Mouse (Mus musculus) embryo, embryonic 11.5 days (tissue): ENCODE data around the gene Eaf2.

Source experiments
- DNase-seq: peaks from one replicate; pipeline ENCODE4 v3.0.0-alpha.2; 2012; ENCODE audit warnings: low read depth, low spot score

Eaf2 gene

DNA sequence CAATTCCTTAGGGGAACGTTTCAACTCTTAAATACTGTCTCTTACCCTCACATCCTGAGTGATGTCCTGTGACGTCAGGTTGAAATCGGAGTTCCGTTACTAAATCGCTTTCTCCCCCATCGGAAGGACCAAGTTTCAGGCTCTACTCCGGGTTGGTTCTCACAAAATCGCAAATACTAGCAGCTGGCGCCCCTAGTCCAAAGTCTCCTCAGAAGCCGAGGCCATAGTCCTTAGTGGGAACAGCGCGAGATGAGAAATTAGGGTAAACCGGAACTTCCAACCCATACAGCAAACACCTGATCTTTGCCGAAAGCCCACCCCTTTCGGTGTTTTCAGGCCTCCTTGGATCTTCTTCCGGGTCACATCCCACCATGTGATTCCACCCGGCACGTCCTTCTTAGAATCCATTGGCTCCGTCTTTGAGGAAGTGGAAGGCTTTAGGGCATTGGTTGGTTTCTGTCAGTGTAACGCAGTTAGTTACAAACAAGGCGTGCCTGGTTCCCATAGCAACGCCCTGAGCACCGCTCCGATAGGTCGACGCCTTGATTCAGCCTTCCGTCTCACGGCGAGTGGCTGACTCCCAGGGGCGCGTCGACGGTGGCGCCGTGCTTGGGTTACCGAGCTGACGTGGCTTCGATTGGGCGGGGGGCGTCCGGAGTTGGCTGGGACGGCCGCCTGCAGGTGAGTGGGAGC, at the start of gene Eaf2, which contains the start of gene Golgb1:
Gene Eaf2 (minus strand): TSS at position 421 of the 693 bp plus-strand sequence.
Gene Golgb1 (plus strand): TSS at position 558 of the 693 bp plus-strand sequence.
- peak; percentile 98 for DNase-seq

DNA sequence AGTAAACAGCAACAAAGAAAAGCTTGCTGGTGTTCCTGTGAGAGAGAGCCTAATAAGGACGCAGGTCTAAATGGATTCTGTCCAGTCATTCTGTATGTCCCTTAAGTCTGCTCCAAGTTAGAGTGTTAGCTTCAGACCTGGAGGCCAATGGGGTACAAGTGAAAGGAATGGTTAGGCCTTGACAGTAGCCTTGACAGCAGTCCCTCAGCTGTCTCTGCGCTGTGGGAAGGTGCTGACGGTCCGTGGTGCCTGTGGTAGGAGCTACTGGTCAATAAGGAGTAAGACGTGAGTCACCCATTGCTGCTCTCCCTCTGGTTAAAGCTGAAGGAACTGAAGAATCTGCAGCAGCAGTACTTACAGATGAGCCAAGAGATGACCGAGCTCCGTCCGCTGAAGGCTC, 49.5 kb upstream of the Eaf2 start:
- no peak for DNase-seq

DNA sequence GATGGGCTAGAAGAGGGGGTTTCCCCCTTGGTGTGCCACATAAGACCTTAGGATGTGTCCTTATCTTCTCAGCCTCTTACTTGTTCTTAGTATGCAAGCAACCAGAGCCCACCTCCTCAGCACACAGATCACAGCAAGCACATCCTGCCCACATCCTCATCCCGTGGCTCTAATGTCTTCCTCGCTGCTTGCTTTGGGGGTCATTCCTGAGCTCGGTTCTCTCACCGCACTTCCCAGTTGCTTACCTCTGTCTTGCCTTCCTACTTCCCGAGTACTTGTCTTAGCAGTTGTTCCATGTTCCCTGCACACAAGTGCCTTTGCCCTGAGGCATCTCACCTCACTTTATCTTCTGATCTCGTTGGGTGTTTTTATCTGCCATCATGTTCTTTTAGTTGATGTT, 47.2 kb upstream of the Eaf2 start:
- DNase-seq, result no peak

DNA sequence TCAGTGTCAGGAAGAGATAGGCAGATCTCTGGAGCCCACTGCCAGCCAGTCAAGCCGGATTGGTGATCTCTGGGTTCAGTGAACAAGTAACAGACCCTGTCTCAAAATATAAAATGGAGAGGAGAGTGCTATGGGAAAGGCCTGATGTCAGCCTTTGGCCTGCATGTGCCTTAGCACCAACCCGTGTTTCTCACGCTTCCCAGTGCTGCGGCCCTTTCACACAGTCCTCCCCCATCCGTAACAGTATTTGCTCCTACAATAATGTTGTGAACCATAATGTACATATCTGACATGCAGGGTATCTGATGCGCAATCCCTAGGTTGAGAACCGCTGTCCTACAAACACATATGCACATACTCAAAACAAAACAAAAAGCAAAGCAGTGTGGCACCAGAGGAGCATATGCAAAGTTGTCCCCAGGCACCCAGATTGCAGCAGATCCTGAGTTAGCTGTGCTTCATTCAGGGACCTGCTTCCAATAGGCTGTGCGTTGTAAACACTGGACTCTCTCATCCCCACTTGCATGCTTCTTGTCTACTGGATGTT, 46.3 kb upstream of the Eaf2 start:
- DNase-seq, result no peak

DNA sequence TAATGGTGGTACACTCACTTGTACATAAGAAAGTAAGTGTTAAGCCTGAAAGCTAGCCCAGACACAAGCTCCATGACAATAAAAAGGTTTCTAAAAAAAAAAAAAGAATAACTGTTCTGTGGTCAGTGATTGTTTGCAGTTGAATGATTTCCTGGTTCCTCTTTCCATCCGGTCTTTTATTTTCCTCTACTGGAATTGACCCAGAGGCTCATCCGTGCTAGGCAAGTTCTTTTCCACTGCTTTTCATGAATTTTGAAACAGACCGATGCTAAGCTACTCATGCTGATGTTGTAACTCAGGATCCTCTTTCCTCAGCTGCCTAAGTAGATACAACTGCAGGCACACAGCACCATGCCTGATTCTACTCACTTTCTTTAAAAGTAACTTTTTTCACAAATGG, 45.6 kb upstream of the Eaf2 start:
- no peak for DNase-seq

DNA sequence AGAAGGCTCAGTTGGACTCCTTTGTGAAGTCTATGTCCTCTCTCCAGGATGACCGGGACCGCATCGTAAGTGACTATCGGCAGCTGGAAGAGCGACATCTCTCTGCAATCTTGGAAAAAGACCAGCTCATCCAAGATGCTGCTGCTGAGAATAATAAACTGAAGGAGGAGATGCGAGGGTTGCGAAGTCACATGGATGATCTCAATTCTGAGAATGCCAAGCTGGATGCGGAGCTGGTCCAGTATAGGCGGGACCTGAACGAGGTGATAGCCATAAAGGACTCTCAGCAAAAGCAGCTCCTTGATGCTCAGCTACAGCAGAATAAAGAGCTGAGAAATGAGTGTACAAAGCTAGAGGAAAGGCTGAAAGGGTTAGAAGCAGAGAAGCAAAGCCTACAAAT, 43.7 kb upstream of the Eaf2 start:
- DNase-seq, result no peak

DNA sequence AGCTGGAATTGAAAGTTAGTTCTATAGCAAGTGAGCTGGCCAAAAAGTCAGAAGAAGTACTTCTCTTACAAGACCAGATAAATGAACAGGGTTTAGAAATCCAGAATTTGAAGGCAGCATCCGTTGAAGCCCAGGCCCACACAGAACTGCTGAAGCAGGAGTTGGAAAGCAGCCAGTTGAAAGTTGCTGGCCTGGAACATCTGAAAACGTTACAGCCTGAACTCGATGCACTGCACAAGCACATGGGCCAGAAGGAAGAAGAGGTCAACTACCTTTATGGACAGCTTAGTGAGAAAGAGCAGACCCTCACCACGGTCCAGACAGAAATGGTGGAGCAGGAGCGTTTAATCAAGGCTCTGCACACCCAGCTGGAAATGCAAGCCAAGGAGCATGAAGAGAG, 39.4 kb upstream of the Eaf2 start:
- no peak for DNase-seq

DNA sequence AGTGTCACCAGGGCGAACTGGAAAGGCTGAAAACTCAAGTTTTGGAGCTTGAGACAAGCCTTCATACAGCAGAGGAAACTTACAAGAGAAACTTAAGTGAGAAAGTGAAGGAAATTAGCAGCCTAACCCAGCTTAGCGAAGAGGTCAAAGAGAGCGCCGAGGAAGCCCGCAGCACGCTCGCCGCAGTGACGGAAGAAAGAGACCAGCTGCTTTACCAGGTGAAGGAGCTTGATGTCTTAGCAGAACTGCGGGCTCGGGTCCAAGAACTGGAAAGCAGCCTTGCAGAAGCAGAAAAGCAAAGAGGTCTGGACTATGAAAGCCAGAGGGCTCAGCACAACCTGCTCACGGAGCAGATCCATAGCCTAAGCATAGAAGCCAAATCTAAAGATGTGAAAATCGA, 37.5 kb upstream of the Eaf2 start:
- no peak for DNase-seq

DNA sequence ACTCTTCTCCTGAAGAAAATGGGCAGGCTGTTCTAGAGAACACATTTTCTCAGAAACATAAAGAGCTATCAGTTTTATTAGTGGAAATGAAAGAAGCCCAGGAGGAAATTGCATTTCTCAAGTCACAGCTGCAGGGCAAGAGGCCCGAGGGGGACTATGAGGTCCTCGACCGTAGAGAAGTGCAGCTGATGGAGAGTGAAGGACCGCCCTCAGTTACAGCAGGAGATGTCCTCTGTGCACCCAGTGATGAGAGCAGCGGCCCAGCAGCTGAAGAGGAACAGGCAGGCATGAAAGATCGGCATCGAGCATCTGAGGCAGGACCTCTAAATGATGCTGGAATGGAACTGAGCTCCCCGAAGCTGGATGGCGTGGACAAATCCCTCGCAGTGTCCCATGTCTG, 37.1 kb upstream of the Eaf2 start:
- no peak for DNase-seq

DNA sequence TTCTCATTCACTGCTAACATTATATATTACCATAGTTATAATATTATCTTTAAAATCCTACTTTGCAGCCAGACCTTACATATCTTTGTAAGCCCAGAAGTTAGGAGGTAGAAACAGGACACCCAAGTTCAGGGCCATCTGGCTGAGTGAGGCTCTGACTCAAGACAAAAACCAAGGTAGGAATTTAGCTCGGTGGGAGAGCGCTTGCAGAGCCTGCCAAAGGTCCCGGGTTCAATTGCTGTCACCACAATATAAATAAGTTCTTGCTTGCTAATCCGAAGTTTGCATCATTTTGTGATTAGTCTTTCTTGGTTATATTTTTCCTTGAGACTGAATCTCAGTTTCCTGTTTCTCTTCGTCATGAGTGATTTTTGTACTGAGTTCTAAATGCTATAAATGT, 28.4 kb upstream of the Eaf2 start:
- DNase-seq, result no peak

DNA sequence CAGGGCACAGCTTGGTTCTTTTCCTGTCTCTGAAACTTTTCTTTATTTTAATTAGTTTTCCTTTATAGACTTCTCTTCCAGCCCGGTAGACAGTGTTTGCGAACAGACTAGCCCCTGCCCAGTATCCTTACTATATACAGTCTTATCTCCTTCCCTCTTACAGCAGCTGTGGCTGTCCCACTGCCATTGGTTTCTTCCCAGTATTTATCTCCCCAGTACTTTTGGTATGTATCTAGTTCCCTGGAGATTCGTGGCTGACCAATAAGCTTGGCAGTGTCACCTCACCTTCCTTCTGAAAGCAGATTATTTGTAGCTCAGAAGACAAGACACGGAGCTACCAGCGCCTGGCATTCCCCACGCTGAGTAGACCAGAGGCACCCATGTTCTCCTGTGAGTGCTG, 21.9 kb upstream of the Eaf2 start:
- no peak for DNase-seq

DNA sequence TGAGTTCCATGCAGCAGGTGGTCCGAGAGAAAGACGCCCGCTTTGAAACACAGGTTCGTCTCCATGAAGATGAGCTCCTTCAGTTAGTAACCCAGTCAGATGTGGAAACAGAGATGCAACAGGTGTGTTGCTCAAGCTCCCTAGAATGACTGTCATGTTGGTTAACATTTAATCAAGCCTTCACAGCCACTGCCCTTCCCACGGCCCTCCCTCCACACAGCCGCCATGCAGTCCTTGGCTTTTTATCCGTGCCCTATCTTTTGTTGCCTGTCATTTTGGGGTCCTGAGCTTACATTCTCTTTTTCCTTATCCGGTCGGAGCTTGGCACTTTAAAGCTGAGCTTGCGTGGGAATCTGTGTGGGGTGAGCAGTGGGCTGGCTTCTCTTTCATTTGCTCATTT, 18.5 kb upstream of the Eaf2 start:
- no peak for DNase-seq

DNA sequence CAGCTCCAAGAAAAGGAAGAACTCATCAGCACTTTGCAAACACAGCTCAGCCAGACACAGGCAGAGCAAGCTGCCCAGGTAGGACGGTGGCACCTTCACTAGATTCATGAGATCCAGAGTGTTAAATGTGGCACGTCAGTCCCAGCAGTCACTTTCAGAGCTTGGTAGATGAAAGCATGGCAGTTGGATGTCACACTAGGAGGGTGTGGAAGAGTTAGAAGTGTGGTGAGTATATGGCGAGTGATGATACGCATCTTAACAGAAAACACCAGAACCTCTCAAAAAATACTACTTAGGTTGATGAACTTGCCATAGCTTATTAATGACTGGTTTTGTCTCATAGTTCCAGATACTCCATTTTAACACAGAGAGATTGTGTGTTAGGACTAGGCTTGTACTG, 16.6 kb upstream of the Eaf2 start:
- DNase-seq, result no peak

DNA sequence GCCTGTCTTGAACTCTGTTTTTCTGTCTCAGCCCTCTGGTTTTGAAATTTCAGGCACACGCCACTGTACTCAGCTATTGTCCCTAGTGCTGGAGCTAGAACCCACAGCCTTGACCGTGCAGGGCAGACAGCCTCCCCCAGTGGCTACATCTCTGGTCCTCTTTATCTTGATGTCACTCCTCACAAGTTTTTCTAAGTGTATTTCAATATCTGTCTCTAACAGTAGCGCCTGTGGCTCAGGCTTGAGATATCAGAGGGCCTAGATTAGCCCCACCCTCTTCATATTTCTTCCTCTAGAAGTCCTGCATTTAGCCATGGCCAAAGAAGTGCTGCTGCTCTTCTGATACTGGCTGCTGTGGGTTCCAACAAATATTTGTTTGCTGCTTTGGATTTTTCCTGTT, 15.8 kb upstream of the Eaf2 start:
- DNase-seq, result no peak

DNA sequence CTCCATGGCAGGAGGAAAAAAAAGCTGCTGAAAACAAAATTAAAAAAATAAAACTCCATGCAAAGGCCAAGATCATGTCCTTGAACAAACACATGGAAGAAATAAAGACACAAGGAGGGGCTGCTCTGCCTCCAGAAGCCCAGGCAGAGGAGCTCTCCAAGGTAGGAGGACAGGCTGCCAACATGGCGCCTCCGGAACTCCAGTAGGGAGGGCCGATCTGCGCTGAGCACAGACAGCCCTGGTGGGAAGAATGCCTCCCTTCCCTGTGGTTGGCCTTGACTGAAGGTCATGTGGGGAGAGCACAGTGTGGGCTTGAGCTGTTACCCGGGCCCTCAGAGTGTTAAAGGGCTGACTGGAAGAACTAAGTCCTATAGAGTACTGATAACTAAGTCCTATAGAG, 12.7 kb upstream of the Eaf2 start:
- DNase-seq, result no peak

DNA sequence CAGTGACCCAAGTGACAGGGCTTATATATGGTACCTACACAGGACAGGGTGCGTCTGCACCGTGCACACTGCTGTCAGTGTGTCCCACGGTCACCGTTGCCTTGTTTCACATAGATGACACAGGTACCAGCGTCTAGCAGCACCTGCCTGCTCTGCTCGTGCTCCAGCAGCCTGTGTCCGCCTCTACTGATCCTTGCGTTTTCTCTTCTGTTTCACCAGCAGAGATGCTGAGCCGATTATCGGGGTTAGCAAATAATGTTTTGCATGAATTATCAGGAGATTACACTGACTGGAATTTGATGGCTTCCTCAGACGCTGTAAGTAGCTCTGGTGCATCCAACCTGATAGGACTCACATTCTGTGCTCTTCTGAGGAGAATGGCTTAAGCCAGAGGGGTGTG, 11.1 kb upstream of the Eaf2 start:
- no peak for DNase-seq

DNA sequence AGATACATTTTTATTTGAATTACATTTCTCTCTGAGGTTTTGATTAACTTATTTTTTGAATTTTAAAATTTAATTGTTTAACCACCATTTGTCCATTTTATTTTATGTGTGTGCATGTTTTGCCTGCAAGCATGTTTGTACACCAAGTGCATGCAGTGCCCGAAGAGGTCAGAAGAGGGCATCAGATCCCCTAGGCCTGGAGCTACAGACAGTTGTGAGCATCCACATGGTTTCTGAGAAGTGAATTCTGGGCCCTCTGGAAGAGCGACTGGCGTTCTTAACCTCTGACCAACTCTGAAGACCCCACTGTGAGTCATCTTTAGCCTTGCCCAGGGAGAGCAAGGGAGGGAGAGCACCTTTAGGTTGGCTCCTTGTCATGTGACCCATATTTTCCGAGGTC, 10.1 kb upstream of the Eaf2 start:
- DNase-seq, result no peak

DNA sequence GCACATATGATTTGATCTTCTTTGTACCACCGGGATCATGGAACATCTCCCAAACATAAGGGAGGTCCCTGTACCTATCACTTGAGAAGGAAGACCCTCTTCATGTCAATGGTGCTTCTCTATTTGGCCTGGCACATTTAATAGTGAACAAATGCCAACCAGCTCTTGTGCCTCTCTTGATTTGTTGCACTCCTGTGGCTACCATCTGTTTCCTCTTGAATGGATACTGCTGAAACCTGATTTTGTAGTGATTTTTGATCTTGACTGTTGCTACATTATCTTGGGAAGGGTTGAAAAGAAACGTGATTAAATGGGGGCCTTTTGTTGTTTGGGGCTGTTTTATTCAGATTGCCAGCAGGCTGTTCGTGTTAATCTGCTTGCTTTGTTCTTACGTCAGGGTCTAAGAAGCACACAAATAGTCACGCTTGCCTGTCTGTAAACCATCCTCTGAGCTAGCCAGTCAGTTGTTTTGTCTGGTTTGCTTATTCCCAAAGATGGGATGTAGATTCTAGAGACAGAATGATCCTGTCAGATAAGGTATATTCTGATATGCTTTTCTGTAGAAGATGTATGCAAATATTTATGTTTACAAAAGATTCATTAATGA, 8.0 kb upstream of the Eaf2 start:
- DNase-seq, result no peak

DNA sequence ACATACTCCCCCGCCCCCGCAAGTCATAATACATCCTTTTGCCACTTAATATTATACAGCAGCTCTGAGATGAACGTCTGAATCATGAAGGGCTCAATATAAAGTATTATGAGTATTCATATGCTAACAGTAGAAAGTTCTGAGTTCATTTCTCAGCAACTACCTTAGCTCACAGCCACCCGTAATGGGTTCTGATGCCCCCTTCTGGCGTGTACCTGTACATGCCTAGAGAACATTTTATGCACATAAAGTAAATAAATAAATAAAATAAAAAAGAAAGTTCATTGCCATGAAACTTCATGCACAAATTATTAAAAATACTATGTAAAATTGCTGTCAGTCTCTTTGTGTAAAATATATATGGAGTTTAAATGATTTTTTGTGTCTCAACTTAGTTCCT, 2.5 kb upstream of the Eaf2 start:
- no peak for DNase-seq

DNA sequence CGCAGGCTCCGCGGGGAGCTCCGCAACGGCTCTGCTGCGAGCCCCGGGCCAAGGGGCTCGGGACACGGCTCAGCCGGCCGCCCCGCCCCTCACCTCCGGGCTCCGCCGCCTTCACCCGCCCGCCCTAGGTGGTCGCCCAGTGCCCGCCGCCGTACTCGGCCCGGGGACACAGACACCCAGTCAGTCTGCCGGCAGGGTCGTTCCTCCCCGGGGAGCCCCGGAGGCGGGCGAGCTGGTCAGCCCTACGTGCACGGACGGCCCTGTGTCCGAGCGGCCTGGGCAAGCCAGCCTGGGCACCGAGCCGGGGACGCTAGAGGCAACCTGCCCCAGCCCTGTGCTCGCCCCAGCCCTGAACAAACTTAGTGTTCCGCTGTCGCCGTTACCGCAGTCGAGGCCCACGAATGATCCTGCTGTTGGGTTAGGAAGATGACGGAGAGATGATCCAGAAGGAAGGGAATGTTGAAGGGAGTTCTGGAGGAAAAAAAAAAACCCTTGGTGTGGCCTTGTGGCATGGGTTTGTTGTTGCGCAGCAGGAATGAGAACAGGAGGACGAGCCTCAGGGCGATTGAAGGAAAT, 561 bp upstream of the Eaf2 start:
- DNase-seq, result peak; percentile 8

DNA sequence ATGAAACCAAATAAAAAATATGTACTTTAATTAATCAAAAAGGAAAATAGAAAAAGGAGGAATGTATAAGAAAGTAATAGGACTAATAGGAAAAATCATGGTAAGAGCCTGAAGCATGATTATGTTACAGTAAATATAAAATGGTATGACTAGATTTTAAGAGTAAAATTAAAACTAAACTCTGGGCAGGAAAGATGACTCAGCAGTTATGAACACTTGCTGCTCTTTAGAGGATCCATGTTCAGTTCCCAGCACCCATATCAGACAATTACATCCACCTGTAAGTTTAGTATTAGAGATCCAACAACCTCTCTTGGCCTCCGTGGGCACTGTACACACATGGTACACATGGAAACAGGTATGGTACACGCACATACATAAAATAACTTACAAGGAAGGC, 5.4 kb downstream of the Eaf2 start:
- DNase-seq, result no peak

DNA sequence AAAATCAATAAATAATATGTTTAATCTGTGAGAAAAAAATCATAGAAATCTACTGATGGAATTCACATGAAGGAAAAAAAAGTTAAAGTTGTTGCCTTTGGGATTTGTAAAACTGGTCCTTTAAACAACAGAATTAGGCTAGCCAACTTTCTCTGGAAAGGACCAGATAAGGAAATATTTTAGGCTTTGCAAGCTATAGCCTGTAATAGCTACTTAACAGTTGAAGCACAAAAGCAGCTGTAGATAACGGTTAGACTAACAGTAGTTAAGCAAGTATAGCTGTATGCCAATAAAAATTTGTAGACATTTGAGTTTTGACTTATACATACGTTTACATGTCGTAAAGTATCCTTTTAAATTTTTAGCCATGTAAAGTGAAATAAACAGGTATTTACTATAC, 11.2 kb downstream of the Eaf2 start:
- DNase-seq, result no peak

DNA sequence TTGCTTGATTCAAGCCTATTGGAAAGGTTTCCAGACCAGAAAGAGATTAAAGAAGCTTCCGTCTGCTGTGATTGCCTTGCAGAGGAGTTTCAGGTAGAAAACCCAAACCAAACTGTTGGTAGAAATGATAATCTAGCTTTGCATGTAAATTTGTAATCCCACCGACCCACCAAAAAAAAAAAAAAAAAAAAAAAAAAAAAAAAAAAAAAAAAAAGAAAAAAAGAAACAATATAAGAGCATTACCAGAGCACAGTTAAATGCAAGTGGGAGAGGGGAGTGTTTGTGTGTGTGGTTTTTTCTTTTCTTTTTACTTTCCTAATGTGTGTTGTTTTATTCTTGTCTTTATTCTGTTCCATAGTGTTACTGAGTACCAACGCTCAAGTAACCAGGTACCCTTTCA, 23.6 kb downstream of the Eaf2 start:
- DNase-seq, result no peak
